Mouse (Mus musculus) stomach, adult 2 months (tissue): Measurements from ENCODE around the gene Fbll1. TPM values are rescaled to one million over a fixed set of nuclear protein-coding genes. Genes with fewer than 3 reads are reported as not detected.

Experiments used
- polyA plus RNA-seq: library from polyadenylated mRNA; depleted of rRNA; stranded (reverse); fragments of >200 nt; gene quantifications from 2 replicates; pipeline ENCODE4 v1.2.3, GENCODE M21; 2012; rRNA removed

The Fbll1 gene
- 0.06 TPM in 1 of 2 replicates, not detected in the other for polyA plus RNA-seq

DNA sequence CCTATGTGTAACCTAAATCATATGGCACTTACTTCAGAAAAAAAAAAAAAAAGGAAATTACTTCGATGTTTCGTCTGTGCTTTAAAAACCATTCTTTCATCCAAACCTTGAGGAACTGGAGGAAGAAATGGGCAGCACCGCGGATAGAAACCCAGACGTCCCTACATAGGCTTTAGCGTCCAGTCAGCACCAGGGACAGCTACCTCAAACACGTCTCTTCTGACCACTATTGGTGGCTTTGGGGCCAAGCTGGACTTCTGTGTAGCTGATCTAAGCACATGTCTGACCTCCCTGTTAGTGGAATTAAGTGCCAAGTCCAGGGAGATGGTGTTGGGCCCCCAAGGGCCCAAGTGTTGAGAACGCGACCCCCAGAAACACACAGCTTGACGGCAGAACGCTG is at the start of gene Fbll1:
Gene Fbll1, minus strand, starts transcription at position 11 of the 400 bp plus-strand sequence.

DNA sequence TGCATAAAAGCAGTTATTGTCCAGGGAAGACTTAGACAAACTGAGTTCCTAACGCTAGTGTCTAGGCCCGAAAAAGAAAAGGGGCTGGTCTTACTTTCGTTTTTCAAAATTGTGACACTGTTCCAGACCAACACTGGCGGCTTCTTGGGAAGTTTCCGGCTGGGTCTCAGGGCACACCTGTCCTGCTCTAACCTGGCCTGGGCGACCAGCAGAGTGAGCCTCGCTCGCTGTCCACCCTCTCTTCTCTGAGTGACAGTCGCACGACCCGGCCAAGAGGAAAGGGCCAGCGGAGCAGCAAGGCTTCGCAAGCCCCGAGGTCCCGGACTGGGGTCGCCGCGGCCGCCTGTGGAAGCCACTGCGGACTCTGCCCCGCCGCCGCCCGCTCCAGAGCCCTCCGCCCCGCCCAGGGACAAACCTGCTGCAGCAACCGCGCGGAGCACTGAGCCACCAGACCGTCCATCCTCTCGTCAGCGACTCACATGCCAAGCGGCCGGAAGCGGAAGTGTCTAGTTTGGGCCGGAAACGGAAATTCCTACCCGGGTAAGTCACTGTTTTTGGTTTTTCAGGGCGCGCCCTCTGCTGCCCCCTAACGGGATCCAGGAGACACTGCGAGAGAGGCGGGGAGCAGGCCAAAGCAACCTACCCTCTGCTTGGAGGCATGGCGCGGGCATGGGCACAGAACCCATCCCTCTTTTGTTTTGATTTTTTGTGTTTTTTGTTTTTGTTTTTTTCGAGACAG is 35.5 kb upstream of the Fbll1 start, which contains the start of gene Rars:
Gene Rars, minus strand, starts transcription at position 485 of the 739 bp plus-strand sequence.

GRCm38 (mm10) chr11:35769188-35769745 is 29.4 kb downstream of the Fbll1 start, which contains the start of gene Pank3:
TSS of gene Pank3 (plus strand) at chr11:35769484.

Other genes starting within 250 kb of the Fbll1 start
- gene Pank3, start 29.4 kb downstream of the Fbll1 start, polyA plus RNA-seq, result 0.59 and 1.4 TPM in 2 replicates
- gene Rars, start 35.6 kb upstream of the Fbll1 start, polyA plus RNA-seq, result 2.9 and 3.1 TPM in 2 replicates
- 13.3 and 17.9 TPM in 2 replicates for gene Wwc1, start 181.6 kb upstream of the Fbll1 start, polyA plus RNA-seq